Mouse (Mus musculus): Measurements from ENCODE around the gene Setd5.

DNA sequence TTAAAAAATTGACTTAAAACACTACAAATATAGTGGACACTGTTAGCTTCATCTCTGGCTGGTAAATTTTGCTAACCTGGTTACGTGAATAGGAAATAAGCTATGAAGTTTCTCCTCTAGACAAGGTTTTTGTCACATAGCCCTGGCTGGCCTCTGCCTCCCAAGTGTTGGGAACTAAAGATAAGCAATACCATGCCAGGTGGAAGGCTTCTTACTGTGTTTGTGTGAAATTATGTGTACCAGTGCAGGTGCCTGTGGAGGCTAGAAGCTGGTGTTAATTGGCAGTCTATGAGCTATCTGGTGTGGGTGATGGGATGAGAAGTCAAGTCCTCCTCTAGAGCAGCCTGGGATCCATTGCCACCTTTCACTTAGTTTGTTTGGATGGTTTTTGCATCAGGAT is 8.0 kb upstream of the Setd5 start:
- TF ChIP-seq CTCF (IDR thresholded peaks at IDR 0.05; ENCODE audit: extremely low read depth, insufficient read depth, insufficient read length, insufficient replicate concordance) (no peak), POLR2A (IDR thresholded peaks at IDR 0.05; ENCODE audit: low read depth, low read length) (no peak)
